Mouse (Mus musculus) erythroblast, embryonic 14.5 days (primary cell): ENCODE measurements around the gene Tbc1d9.

Experiments used
- GATA1 ChIP-seq: IDR thresholded peaks from 2 replicates; pipeline ENCODE4 v1.6.1; 2012; ENCODE audit warnings: low read length, inconsistent platforms, mixed read lengths
- TAL1 ChIP-seq: IDR thresholded peaks from 3 replicates; pipeline ENCODE4 v1.6.1; 2012; ENCODE audit warnings: low read length, inconsistent platforms, mixed read lengths

DNA sequence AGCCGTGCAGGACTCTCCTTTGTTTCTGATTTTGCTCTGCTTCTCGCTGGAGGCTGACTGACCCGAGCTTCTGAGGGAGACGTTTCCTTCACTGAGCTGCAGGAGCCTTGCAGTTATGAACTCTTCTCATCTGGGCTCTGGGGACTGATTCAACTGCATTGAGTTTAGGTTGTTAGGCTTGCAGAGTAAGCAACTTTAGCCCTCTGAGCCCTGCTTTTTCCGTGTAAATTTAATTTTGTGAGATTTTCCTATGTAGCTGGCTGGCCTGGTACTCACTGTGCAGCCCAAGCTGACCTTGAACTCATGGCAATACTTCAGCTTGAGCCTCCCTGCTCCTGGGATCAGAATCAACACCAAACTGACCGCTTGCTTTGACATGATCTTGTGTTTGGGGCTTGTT is 5.7 kb downstream of the Tbc1d9 start:
- no peak for TF ChIP-seq GATA1
- TF ChIP-seq TAL1, result no peak
